Mouse (Mus musculus): ENCODE data around the gene Haus2. TPM values are rescaled to one million over a fixed set of nuclear protein-coding genes. Genes with fewer than 3 reads are reported as not detected.

Haus2 gene
- polyA plus RNA-seq, 2 experiments = 7.4 to 11.4 TPM

GRCm38 (mm10) chr2:120578286-120578685 is 30.9 kb upstream of the Haus2 start:
- H3K4me1 ChIP-seq (replicated peaks; ENCODE audit: control insufficient read depth in 2 of 2, insufficient read depth in 2 of 2, low read length in 1 of 2) = peaks cover 19 to 24% of the 10 kb centered on the region in 2 experiments
- no peak overlapping the region for H3K4me3 ChIP-seq (ENCODE audit: insufficient read depth in 1 of 2, low read depth in 2 of 2, low read length in 2 of 2)
- H3K27ac ChIP-seq = no peak overlapping the region
- peak in 1 of 3 experiments; percentile 53 for DNase-seq (ENCODE audit: low read depth in 3 of 3, low spot score in 3 of 3)
- no peaks in the 10 kb centered on the region for H3K27me3 ChIP-seq (ENCODE audit: control insufficient read depth, insufficient read depth, low read length)
- no peaks in the 10 kb centered on the region for H3K9me3 ChIP-seq (ENCODE audit: control insufficient read depth, low read length)
- TF ChIP-seq CTCF (IDR thresholded peaks at IDR 0.05; ENCODE audit: low read depth) (no peak), EP300 (IDR thresholded peaks at IDR 0.05; ENCODE audit: low read depth) (no peak)
- H3K9ac ChIP-seq (replicated peaks) = no peak overlapping the region
- WGBS (ENCODE audit: insufficient replicate concordance) = 25% methylated on average over 5 of the region's 5 CpGs
- ATAC-seq (ENCODE audit: insufficient read depth) = no peak
- H3K4me2 ChIP-seq (ENCODE audit: low read depth) = no peak overlapping the region
- no peaks in the 10 kb centered on the region for H3K36me3 ChIP-seq (replicated peaks; ENCODE audit: control insufficient read depth, insufficient read depth, low read depth)

GRCm38 (mm10) chr2:120589759-120590158 is 19.4 kb upstream of the Haus2 start:
- no peak overlapping the region for H3K9ac ChIP-seq (replicated peaks)
- peaks cover 8% of the 10 kb centered on the region for H3K36me3 ChIP-seq (replicated peaks; ENCODE audit: control insufficient read depth, insufficient read depth, low read depth)
- H3K27ac ChIP-seq = no peak overlapping the region
- H3K4me1 ChIP-seq (replicated peaks; ENCODE audit: control insufficient read depth in 2 of 2, insufficient read depth in 2 of 2, low read length in 1 of 2) = no peaks in the 10 kb centered on the region
- WGBS (ENCODE audit: insufficient replicate concordance) = 79% methylated on average over 5 of the region's 5 CpGs
- TF ChIP-seq EP300 (IDR thresholded peaks at IDR 0.05; ENCODE audit: low read depth) (no peak), CTCF (IDR thresholded peaks at IDR 0.05; ENCODE audit: low read depth) (no peak)
- ATAC-seq (ENCODE audit: insufficient read depth) (no peak), DNase-seq (ENCODE audit: low read depth in 3 of 3, low spot score in 3 of 3) (no peak)
- no peaks in the 10 kb centered on the region for H3K9me3 ChIP-seq (ENCODE audit: control insufficient read depth, low read length)
- H3K4me2 ChIP-seq (ENCODE audit: low read depth) = no peak overlapping the region
- no peak overlapping the region for H3K4me3 ChIP-seq (ENCODE audit: insufficient read depth in 1 of 2, low read depth in 2 of 2, low read length in 2 of 2)
- H3K27me3 ChIP-seq (ENCODE audit: control insufficient read depth, insufficient read depth, low read length) = no peaks in the 10 kb centered on the region

- no peaks in the 10 kb centered on the region for H3K9me3 ChIP-seq (ENCODE audit: control insufficient read depth, low read length)
- H3K4me1 ChIP-seq (replicated peaks; ENCODE audit: control insufficient read depth in 2 of 2, insufficient read depth in 2 of 2, low read length in 1 of 2) = no peaks in the 10 kb centered on the region
- no peak for TF ChIP-seq CTCF (IDR thresholded peaks at IDR 0.05; ENCODE audit: low read depth)
- no peak for TF ChIP-seq EP300 (IDR thresholded peaks at IDR 0.05; ENCODE audit: low read depth)
- H3K4me3 ChIP-seq (ENCODE audit: insufficient read depth in 1 of 2, low read depth in 2 of 2, low read length in 2 of 2) = no peak overlapping the region
- no peak for DNase-seq (ENCODE audit: low read depth in 3 of 3, low spot score in 3 of 3)
- no peak for ATAC-seq (ENCODE audit: insufficient read depth)
- H3K27me3 ChIP-seq (ENCODE audit: control insufficient read depth, insufficient read depth, low read length) = no peaks in the 10 kb centered on the region
- H3K27ac ChIP-seq = no peak overlapping the region
- WGBS (ENCODE audit: insufficient replicate concordance) = 97% methylated on average over 1 of the region's 1 CpGs
- H3K36me3 ChIP-seq (replicated peaks; ENCODE audit: control insufficient read depth, insufficient read depth, low read depth) = peaks cover 21% of the 10 kb centered on the region
- H3K4me2 ChIP-seq (ENCODE audit: low read depth) = no peak overlapping the region
- H3K9ac ChIP-seq (replicated peaks) = no peak overlapping the region
These were observed 17.0 kb upstream of the Haus2 start for GRCm38 (mm10) chr2:120592227-120592626.

- Histone ChIP-seq H3K4me3 (ENCODE audit: insufficient read depth in 1 of 2, low read depth in 2 of 2, low read length in 2 of 2) (no peak overlapping the region), H3K9ac (replicated peaks) (no peak overlapping the region), H3K36me3 (replicated peaks; ENCODE audit: control insufficient read depth, insufficient read depth, low read depth) (peaks cover 44% of the 10 kb centered on the region), H3K4me2 (ENCODE audit: low read depth) (no peak overlapping the region), H3K27ac (no peak overlapping the region), H3K4me1 (replicated peaks; ENCODE audit: control insufficient read depth in 2 of 2, insufficient read depth in 2 of 2, low read length in 1 of 2) (no peaks in the 10 kb centered on the region), H3K27me3 (ENCODE audit: control insufficient read depth, insufficient read depth, low read length) (no peaks in the 10 kb centered on the region), H3K9me3 (ENCODE audit: control insufficient read depth, low read length) (no peaks in the 10 kb centered on the region)
- ATAC-seq (ENCODE audit: insufficient read depth) = no peak
- TF ChIP-seq EP300 (IDR thresholded peaks at IDR 0.05; ENCODE audit: low read depth) (no peak), CTCF (IDR thresholded peaks at IDR 0.05; ENCODE audit: low read depth) (no peak)
- 72% methylated on average over 2 of the region's 2 CpGs for WGBS (ENCODE audit: insufficient replicate concordance)
- no peak for DNase-seq (ENCODE audit: low read depth in 3 of 3, low spot score in 3 of 3)
These were observed 11.4 kb upstream of the Haus2 start for GRCm38 (mm10) chr2:120597734-120598133.

GRCm38 (mm10) chr2:120599506-120599905 is 9.7 kb upstream of the Haus2 start:
- H3K9ac ChIP-seq (replicated peaks) = no peak overlapping the region
- 74% methylated on average over 4 of the region's 4 CpGs for WGBS (ENCODE audit: insufficient replicate concordance)

More at GRCm38 (mm10) chr2:120599506-120599905, 9.7 kb upstream of the Haus2 start:
- Histone ChIP-seq H3K4me1 (replicated peaks; ENCODE audit: control insufficient read depth in 2 of 2, insufficient read depth in 2 of 2, low read length in 1 of 2) (no peaks in the 10 kb centered on the region), H3K9me3 (ENCODE audit: control insufficient read depth, low read length) (no peaks in the 10 kb centered on the region), H3K27me3 (ENCODE audit: control insufficient read depth, insufficient read depth, low read length) (no peaks in the 10 kb centered on the region), H3K4me3 (ENCODE audit: insufficient read depth in 1 of 2, low read depth in 2 of 2, low read length in 2 of 2) (no peak overlapping the region), H3K27ac (no peak overlapping the region), H3K4me2 (ENCODE audit: low read depth) (no peak overlapping the region), H3K36me3 (replicated peaks; ENCODE audit: control insufficient read depth, insufficient read depth, low read depth) (peaks cover 44% of the 10 kb centered on the region)
- ATAC-seq (ENCODE audit: insufficient read depth) (no peak), DNase-seq (ENCODE audit: low read depth in 3 of 3, low spot score in 3 of 3) (no peak)
- TF ChIP-seq CTCF (IDR thresholded peaks at IDR 0.05; ENCODE audit: low read depth) (no peak), EP300 (IDR thresholded peaks at IDR 0.05; ENCODE audit: low read depth) (no peak)

All from liver, embryonic 14.5 days (tissue).